Mouse (Mus musculus) brain, embryonic 14.5 days (tissue): ENCODE measurements around the gene Retreg1.

Experiments
- CTCF ChIP-seq: fragments of 200-500 bp; IDR thresholded peaks from 2 replicates; pipeline ENCODE4 v1.5.1; 2012; ENCODE audit warnings: inconsistent platforms, mild to moderate bottlenecking, moderate library complexity, borderline replicate concordance; ENCODE audit not compliant: insufficient read depth, insufficient read length; ENCODE audit errors: extremely low read depth
- POLR2A ChIP-seq: fragments of 200-500 bp; IDR thresholded peaks from 2 replicates; pipeline ENCODE4 v1.6.1; 2012; ENCODE audit warnings: mild to moderate bottlenecking, inconsistent platforms, borderline replicate concordance; ENCODE audit not compliant: poor library complexity, insufficient read depth, insufficient read length, severe bottlenecking; ENCODE audit errors: extremely low read depth

DNA sequence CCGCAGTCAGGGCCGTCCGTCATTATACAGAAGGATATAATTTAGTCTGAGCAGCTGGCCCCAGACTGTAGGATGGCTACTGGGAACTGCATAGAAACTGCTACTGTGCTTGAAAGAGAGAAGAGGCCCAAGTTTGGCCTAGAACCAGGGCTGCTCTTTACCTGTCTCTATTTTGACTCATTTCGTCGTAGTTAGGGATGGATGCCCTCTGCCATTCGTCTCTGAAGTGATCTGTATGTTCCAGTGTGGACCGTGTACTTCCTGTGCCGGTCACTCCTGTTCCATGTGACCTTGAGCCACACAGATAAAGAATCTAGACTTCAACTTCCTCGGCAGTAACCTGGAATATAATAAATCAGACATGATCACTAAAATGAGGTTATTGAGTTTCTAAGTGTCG, 114.7 kb downstream of the Retreg1 start:
- TF ChIP-seq CTCF = no peak
- no peak for TF ChIP-seq POLR2A
